8 mouse cellular contexts compared by ENCODE assay signal in genomic region chr16:37868506-37869469, GRCm38 (mm10). TPM values are rescaled to one million over a fixed set of nuclear protein-coding genes. Genes with fewer than 3 reads are reported as not detected.
DNase-seq lines count a peak whose midpoint lies in the region; ATAC-seq and TF ChIP-seq lines count a peak whose summit lies in the region.

No protein-coding gene starts in this region.

- peak overlapping the region; percentile 79 for H3K9ac ChIP-seq in liver, embryonic 14.5 days (replicated peaks)

- TF ChIP-seq EP300 in liver, embryonic 14.5 days (IDR thresholded peaks at IDR 0.05; ENCODE audit: low read depth) = no peak

- H3K27ac ChIP-seq in thymus, adult 2 months (ENCODE audit: control insufficient read depth, insufficient read depth, low read length) = peak overlapping the region; percentile 20; the same call in 1 of the 2 replicates
- H3K27ac ChIP-seq in liver, embryonic 14.5 days = peak overlapping the region; percentile 17

- H3K9me3 ChIP-seq in liver, embryonic 14.5 days (ENCODE audit: control insufficient read depth, low read length) = no peaks in the 10 kb centered on the region

- peaks cover 7% of the 10 kb centered on the region for H3K4me1 ChIP-seq in thymus, adult 2 months (replicated peaks; ENCODE audit: control insufficient read depth, insufficient read depth, low read length)
- H3K4me1 ChIP-seq in liver, embryonic 14.5 days (replicated peaks; ENCODE audit: control insufficient read depth in 2 of 2, insufficient read depth in 2 of 2, low read length in 1 of 2) = peaks cover 0 to 19% of the 10 kb centered on the region in 2 experiments; a peak in 3 of 4 replicates

- H3K27me3 ChIP-seq in thymus, adult 2 months (ENCODE audit: control insufficient read depth, insufficient read depth, low read length) = no peaks in the 10 kb centered on the region
- no peaks in the 10 kb centered on the region for H3K27me3 ChIP-seq in liver, embryonic 14.5 days (ENCODE audit: control insufficient read depth, insufficient read depth, low read length)

- TF ChIP-seq POLR2A in thymus, adult 2 months (IDR thresholded peaks at IDR 0.05; ENCODE audit: control insufficient read depth, extremely low read depth, insufficient read depth, low read length, poor library complexity) = no peak

- WGBS in thymus, adult 2 months = under 1% methylated on average over 87 of the region's 87 CpGs
- under 1% methylated on average over 81 of the region's 87 CpGs for WGBS in liver, embryonic 14.5 days (ENCODE audit: insufficient replicate concordance)

- H3K36me3 ChIP-seq in thymus, adult 2 months (ENCODE audit: control insufficient read depth, insufficient read depth, low read length) = no peaks in the 10 kb centered on the region
- no peaks in the 10 kb centered on the region for H3K36me3 ChIP-seq in liver, embryonic 14.5 days (replicated peaks; ENCODE audit: control insufficient read depth, insufficient read depth, low read depth)

- H3K4me2 ChIP-seq in liver, embryonic 14.5 days (ENCODE audit: low read depth) = peak overlapping the region; percentile 77

- peak overlapping the region; percentile 91 for H3K4me3 ChIP-seq in thymus, adult 2 months (ENCODE audit: control insufficient read depth, insufficient read depth, low read length)
- peak overlapping the region; percentile 75 to 90 for H3K4me3 ChIP-seq in liver, embryonic 14.5 days (ENCODE audit: insufficient read depth in 1 of 2, low read depth in 2 of 2, low read length in 2 of 2)

- ATAC-seq in liver, embryonic 14.5 days (ENCODE audit: insufficient read depth) = peak; percentile 66

- 0 out of 2 replicates have a peak, but pooled peaks have one; percentile 23 for TF ChIP-seq CTCF in thymus, adult 2 months (IDR thresholded peaks at IDR 0.05; ENCODE audit: borderline replicate concordance, control insufficient read depth, extremely low read depth, insufficient read depth, low read length, poor library complexity)
- no peak for TF ChIP-seq CTCF in liver, embryonic 14.5 days (IDR thresholded peaks at IDR 0.05; ENCODE audit: low read depth)

- DNase-seq in thymus, adult 2 months = peak; percentile 46
- no peak for DNase-seq in thymus, postnatal 25 days
- DNase-seq in embryo, embryonic 10 days (ENCODE audit: low spot score) = peak; percentile 67
- peak; percentile 77 for DNase-seq in gastrocnemius, postnatal 25 days
- DNase-seq in kidney, adult 9 months = peak; percentile 87
- DNase-seq in liver, embryonic 14.5 days (ENCODE audit: low read depth in 3 of 3, low spot score in 3 of 3) = no peak
- peak; percentile 81 for DNase-seq in neural tube, embryonic 10.5 days (ENCODE audit: extremely low spot score, low spot score)
- peak; percentile 21 for DNase-seq in urinary bladder, postnatal 10 days (ENCODE audit: low spot score)

RNA-seq across cellular contexts. Expression of gene Lrrc58, which starts 0.6 kb away (rescaled TPM):
- 15.3 and 22.7 TPM in 2 replicates for polyA plus RNA-seq in thymus, adult 2 months (2012; rRNA removed)
- 10 to 100 TPM; 36.5 to 38.3 TPM for total RNA-seq in gastrocnemius, postnatal 25 days (2021)
- 3.2 and 4.1 TPM in 2 replicates for polyA plus RNA-seq in liver, embryonic 14.5 days (2012; rRNA removed)
- 8.7 and 10.0 TPM in 2 replicates for polyA plus RNA-seq in liver, embryonic 14.5 days (2014; fragmentation: Nextera tagmentation; extraction: Ambion mirVana)

RNA-seq across cellular contexts. Expression of gene Gm36028, which starts 7.8 kb away (rescaled TPM):
- 0.15 TPM in 1 of 2 replicates, not detected in the other for polyA plus RNA-seq in thymus, adult 2 months (2012; rRNA removed)
- not detected for total RNA-seq in gastrocnemius, postnatal 25 days (2021)
- polyA plus RNA-seq in liver, embryonic 14.5 days (2012; rRNA removed) = 0.07 TPM in 1 of 2 replicates, not detected in the other
- polyA plus RNA-seq in liver, embryonic 14.5 days (2014; fragmentation: Nextera tagmentation; extraction: Ambion mirVana) = 0.11 TPM in 1 of 2 replicates, not detected in the other

RNA-seq across cellular contexts. Expression of gene Gpr156, which starts 47.5 kb away (rescaled TPM):
- 0.08 and 0.09 TPM in 2 replicates for polyA plus RNA-seq in thymus, adult 2 months (2012; rRNA removed)
- total RNA-seq in gastrocnemius, postnatal 25 days (2021) = under 1 TPM in 1 of 2 experiments, not detected in 1; 0.13 TPM
- 0.01 and 0.02 TPM in 2 replicates for polyA plus RNA-seq in liver, embryonic 14.5 days (2012; rRNA removed)
- 0.04 TPM in 1 of 2 replicates, not detected in the other for polyA plus RNA-seq in liver, embryonic 14.5 days (2014; fragmentation: Nextera tagmentation; extraction: Ambion mirVana)

Comparison
In these comparisons a context has a peak if more than half of its experiments do, and no peak if none do; other contexts are left out.
1. DNase-seq: peak in thymus, adult 2 months (single experiment), embryo, embryonic 10 days (single experiment), gastrocnemius, postnatal 25 days (single experiment), kidney, adult 9 months (single experiment), neural tube, embryonic 10.5 days (single experiment) and urinary bladder, postnatal 10 days (single experiment); none in thymus, postnatal 25 days (single experiment) and liver, embryonic 14.5 days (0 of 3).